Mouse (Mus musculus): Measurements from ENCODE around the gene Egfl6.
"Not testable (repeated sequence)": the region's sequence is repeated elsewhere in the genome, so short reads cannot be mapped to it uniquely, and the experiment has no call there.

The Egfl6 gene

GRCm38 (mm10) chrX:166515923-166516322 lies 69.6 kb downstream of the Egfl6 start:
- DNase-seq: no peak

GRCm38 (mm10) chrX:166514035-166514434 lies 71.5 kb downstream of the Egfl6 start:
- not testable (repeated sequence) for DNase-seq

DNA sequence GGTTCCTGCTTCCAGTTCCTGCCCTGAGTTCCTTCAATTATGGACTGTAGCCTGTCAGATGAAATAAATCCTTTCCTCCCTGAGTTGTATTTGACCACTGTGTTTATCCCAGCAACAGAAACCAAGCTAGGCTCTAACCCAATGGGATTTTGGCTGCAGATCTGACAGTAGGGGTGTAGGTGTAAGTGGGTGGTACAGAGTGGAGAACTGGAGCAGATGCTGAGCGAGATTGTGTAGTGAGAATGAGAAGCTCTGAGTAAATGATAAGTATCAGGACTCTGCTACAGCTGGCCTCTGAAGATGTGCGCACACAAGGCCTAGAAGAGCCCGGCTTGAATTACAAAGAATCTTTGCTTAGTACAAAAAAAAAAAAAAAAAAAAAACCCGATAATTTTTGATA lies 73.4 kb downstream of the Egfl6 start:
- DNase-seq: no peak

GRCm38 (mm10) chrX:166511107-166511506 lies 74.4 kb downstream of the Egfl6 start:
- no peak for DNase-seq

- peak; percentile 90 for DNase-seq
These were observed 75.5 kb downstream of the Egfl6 start for GRCm38 (mm10) chrX:166509761-166510738.

GRCm38 (mm10) chrX:166504421-166504820 lies 81.1 kb downstream of the Egfl6 start:
- DNase-seq: no peak

DNA sequence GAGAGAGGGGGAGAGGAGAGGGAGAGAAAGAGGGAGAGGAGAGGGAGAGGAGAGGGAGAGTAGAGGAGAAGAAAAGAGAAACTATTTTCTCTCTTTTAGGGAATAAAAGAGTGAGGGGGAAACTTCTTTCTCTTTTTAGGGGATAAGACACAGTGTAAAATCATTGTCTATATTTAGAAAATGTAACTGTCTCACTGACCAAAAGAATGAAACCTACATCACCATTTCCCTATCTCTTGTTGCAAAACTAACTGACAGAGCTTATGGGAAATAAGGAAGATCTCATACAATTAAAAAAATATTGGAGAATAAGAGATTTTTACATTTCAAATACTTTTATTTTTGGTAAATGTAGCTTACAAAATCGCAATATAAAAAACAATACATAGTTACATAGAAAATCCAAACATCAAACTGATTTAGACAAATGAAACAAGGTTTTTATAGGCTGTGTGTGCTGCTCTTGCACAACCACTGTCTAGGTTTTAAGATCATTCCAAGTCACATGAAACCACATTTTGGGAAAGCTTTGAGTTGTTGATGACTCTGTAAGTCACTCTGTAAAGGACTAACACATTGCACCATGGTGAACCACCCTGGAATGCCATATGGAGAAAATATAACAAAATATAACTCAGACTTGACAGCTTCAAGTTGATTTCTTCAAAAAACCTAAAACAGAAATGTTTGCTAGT lies 85.9 kb downstream of the Egfl6 start:
- no peak for DNase-seq

- DNase-seq: no peak
These were observed 87.7 kb downstream of the Egfl6 start for GRCm38 (mm10) chrX:166497771-166498170.

GRCm38 (mm10) chrX:166495052-166495451 lies 90.5 kb downstream of the Egfl6 start:
- no peak for DNase-seq

DNA sequence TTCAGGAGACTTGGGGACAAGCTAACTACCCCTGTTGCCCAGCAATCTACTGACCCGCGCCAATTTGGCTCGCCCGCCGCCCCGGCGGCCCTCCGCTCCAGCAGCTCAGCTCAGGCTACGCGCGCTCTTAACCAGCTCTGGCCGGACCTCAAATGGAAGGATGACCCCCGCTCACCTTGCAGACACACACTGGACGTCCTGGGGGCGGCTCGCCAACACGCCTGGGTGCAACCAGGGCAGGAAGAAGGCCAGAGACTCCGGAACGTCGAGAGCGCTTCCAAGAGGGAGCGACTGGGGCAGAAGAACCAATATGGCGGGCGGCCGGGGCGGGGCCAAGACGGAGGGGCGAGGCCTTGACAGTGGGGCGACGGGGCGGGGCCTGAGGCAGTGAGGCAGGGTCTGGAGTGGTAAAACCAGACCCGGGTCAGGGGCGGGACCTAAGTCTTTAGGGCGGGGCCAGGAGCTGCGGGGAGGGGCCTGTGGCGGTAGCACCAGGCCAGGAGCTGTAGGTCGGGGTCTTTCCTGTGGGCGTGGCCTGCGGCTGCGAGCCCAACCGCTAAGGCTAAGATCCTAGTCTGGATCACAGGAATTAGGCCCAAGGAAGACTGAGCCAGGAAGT lies 106.0 kb downstream of the Egfl6 start, which contains the start of gene Rab9:
TSS of gene Rab9 (minus strand) at position 503 of the 619 bp plus-strand sequence.
- DNase-seq: peak; percentile 88

- peak; percentile 12 for DNase-seq
These were observed 106.7 kb downstream of the Egfl6 start for GRCm38 (mm10) chrX:166478631-166479364.

GRCm38 (mm10) chrX:166477393-166477792 lies 108.1 kb downstream of the Egfl6 start:
- DNase-seq: no peak
